Mouse (Mus musculus) hindbrain, postnatal 0 days (tissue): ENCODE results near the gene Stk4. TPM values are rescaled to one million over a fixed set of nuclear protein-coding genes. Genes with fewer than 3 reads are reported as not detected.

Experiments used
- ATAC-seq: fragments of 200-750 bp; cut with Nextera tagmentation; 2 replicates; pipeline ENCODE4 v1.8.0; 2017; ENCODE audit warnings: mild to moderate bottlenecking, moderate TSS enrichment, moderate library complexity
- DNase-seq: peaks from one replicate; pipeline ENCODE4 v3.0.0-alpha.2; 2015; ENCODE audit warnings: low spot score
- H3K27ac ChIP-seq: fragments of 300-500 bp; sonication (generic); 2 replicates; pipeline ENCODE4 v1.5.1; 2014; ENCODE audit warnings: mild to moderate bottlenecking
- H3K27me3 ChIP-seq: fragments of 300-500 bp; sonication (generic); 2 replicates; pipeline ENCODE4 v1.6.1; 2014; ENCODE audit warnings: low read length, mixed read lengths; ENCODE audit not compliant: insufficient read depth
- H3K36me3 ChIP-seq: fragments of 300-500 bp; sonication (generic); 2 replicates; pipeline ENCODE4 v1.6.1; 2014; ENCODE audit warnings: low read length, mixed read lengths; ENCODE audit not compliant: insufficient read depth
- H3K4me1 ChIP-seq: fragments of 300-500 bp; sonication (generic); 2 replicates; pipeline ENCODE4 v1.6.1; 2014; ENCODE audit warnings: antibody characterized with exemption, low read length, mixed read lengths; ENCODE audit not compliant: insufficient read depth
- H3K4me2 ChIP-seq: fragments of 300-500 bp; sonication (generic); 2 replicates; pipeline ENCODE4 v1.6.1; 2014; ENCODE audit warnings: low read depth, mild to moderate bottlenecking, low read length, moderate library complexity, mixed read lengths
- H3K4me3 ChIP-seq: fragments of 300-500 bp; sonication (generic); 2 replicates; pipeline ENCODE4 v1.5.1; 2014; ENCODE audit warnings: low read length
- H3K9ac ChIP-seq: fragments of 300-500 bp; sonication (generic); replicated peaks from 2 replicates; pipeline ENCODE4 v1.6.1; 2014; ENCODE audit warnings: mild to moderate bottlenecking, low read length, moderate library complexity, mixed read lengths
- H3K9me3 ChIP-seq: fragments of 300-500 bp; sonication (generic); 2 replicates; pipeline ENCODE4 v1.6.1; 2016; ENCODE audit warnings: low read length, mixed read lengths
- CTCF ChIP-seq: IDR thresholded peaks from 2 replicates; pipeline ENCODE4 v1.5.1; 2016; ENCODE audit warnings: antibody characterized with exemption, control low read depth, low read depth
- WGBS: fragments of 180-500 bp; shearing (Covaris S2); extraction: QIAGEN DNeasy Blood & Tissue Kit; methylation state at CpG from one replicate; pipeline ENCODE4 v1.1.7; 2014; 5-methylcytosine and 5-hydroxymethylcytosine counted together
- polyA plus RNA-seq: library from polyadenylated mRNA; unstranded; fragments of >200 nt; fragmentation: Nextera tagmentation; extraction: Ambion mirVana; gene quantifications from 2 replicates; pipeline ENCODE4 v1.2.1, GENCODE M21; 2015
- total RNA-seq: library from RNA; depleted of rRNA; stranded (reverse); fragments of >200 nt; gene quantifications from 2 replicates; pipeline ENCODE4 v1.2.3, GENCODE M21; 2014

Gene Stk4
- total and polyA plus RNA-seq, 2 experiments from 2014 or later: 13.1 to 23.9 TPM

GRCm38 (mm10) chr2:164038407-164039028, 31.6 kb upstream of the Stk4 start:
- H3K9ac ChIP-seq: no peak overlapping the region
- no peak overlapping the region for H3K4me3 ChIP-seq
- 100% methylated on average over 1 of the region's 1 CpGs for WGBS
- ATAC-seq (peak; percentile 45; the same call in 1 of the 2 replicates), DNase-seq (no peak)
- no peak overlapping the region for H3K27ac ChIP-seq
- H3K27me3 ChIP-seq: no peaks in the 10 kb centered on the region
- H3K4me1 ChIP-seq: no peaks in the 10 kb centered on the region
- no peak for TF ChIP-seq CTCF
- H3K36me3 ChIP-seq: no peaks in the 10 kb centered on the region
- no peaks in the 10 kb centered on the region for H3K9me3 ChIP-seq
- no peak overlapping the region for H3K4me2 ChIP-seq

GRCm38 (mm10) chr2:164040949-164041348, 29.2 kb upstream of the Stk4 start:
- no peak for ATAC-seq
- 88% methylated on average over 6 of the region's 6 CpGs for WGBS

GRCm38 (mm10) chr2:164041523-164041922, 28.6 kb upstream of the Stk4 start:
- no peak for TF ChIP-seq CTCF
- H3K27me3 ChIP-seq: no peaks in the 10 kb centered on the region
- no peak overlapping the region for H3K27ac ChIP-seq
- no peaks in the 10 kb centered on the region for H3K9me3 ChIP-seq
- no peak overlapping the region for H3K4me2 ChIP-seq
- WGBS: 91% methylated on average over 2 of the region's 2 CpGs
- H3K9ac ChIP-seq: no peak overlapping the region
- H3K36me3 ChIP-seq: no peaks in the 10 kb centered on the region
- DNase-seq (no peak), ATAC-seq (no peak)
- H3K4me3 ChIP-seq: no peak overlapping the region
- H3K4me1 ChIP-seq: no peaks in the 10 kb centered on the region

More at GRCm38 (mm10) chr2:164040949-164041348, 29.2 kb upstream of the Stk4 start:
- Histone ChIP-seq H3K27me3 (no peaks in the 10 kb centered on the region), H3K4me2 (no peak overlapping the region), H3K4me1 (no peaks in the 10 kb centered on the region), H3K9ac (no peak overlapping the region), H3K27ac (no peak overlapping the region), H3K36me3 (no peaks in the 10 kb centered on the region), H3K9me3 (no peaks in the 10 kb centered on the region), H3K4me3 (no peak overlapping the region)
- DNase-seq: no peak
- no peak for TF ChIP-seq CTCF

GRCm38 (mm10) chr2:164047197-164047690, 22.9 kb upstream of the Stk4 start:
- WGBS: 9% methylated on average over 16 of the region's 16 CpGs
- TF ChIP-seq CTCF: no peak
- no peaks in the 10 kb centered on the region for H3K4me1 ChIP-seq
- peak overlapping the region; percentile 27 for H3K4me3 ChIP-seq
- H3K27me3 ChIP-seq: no peaks in the 10 kb centered on the region
- DNase-seq (peak; percentile 47), ATAC-seq (peak; percentile 75)
- H3K4me2 ChIP-seq: peak overlapping the region; percentile 51
- no peak overlapping the region for H3K27ac ChIP-seq
- H3K9ac ChIP-seq: no peak overlapping the region
- H3K36me3 ChIP-seq: peaks cover 3% of the 10 kb centered on the region; the same call in 1 of the 2 replicates
- H3K9me3 ChIP-seq: no peaks in the 10 kb centered on the region

GRCm38 (mm10) chr2:164053767-164054166, 16.4 kb upstream of the Stk4 start:
- WGBS: 83% methylated on average over 8 of the region's 8 CpGs
- Histone ChIP-seq H3K9me3 (no peaks in the 10 kb centered on the region), H3K4me2 (no peak overlapping the region), H3K27me3 (no peaks in the 10 kb centered on the region), H3K4me1 (no peaks in the 10 kb centered on the region), H3K27ac (no peak overlapping the region), H3K4me3 (no peak overlapping the region), H3K36me3 (peaks cover 54% of the 10 kb centered on the region), H3K9ac (no peak overlapping the region)
- DNase-seq: no peak
- TF ChIP-seq CTCF: no peak
- ATAC-seq: no peak

GRCm38 (mm10) chr2:164054671-164055070, 15.5 kb upstream of the Stk4 start:
- WGBS: 96% methylated on average over 8 of the region's 8 CpGs
- no peak for ATAC-seq
- no peak overlapping the region for H3K4me3 ChIP-seq
- no peak overlapping the region for H3K9ac ChIP-seq
- TF ChIP-seq CTCF: no peak
- no peak for DNase-seq
- no peaks in the 10 kb centered on the region for H3K27me3 ChIP-seq
- peaks cover 63% of the 10 kb centered on the region for H3K36me3 ChIP-seq
- no peaks in the 10 kb centered on the region for H3K4me1 ChIP-seq
- no peak overlapping the region for H3K27ac ChIP-seq
- H3K4me2 ChIP-seq: no peak overlapping the region
- no peaks in the 10 kb centered on the region for H3K9me3 ChIP-seq

- H3K9ac ChIP-seq: no peak overlapping the region
- no peaks in the 10 kb centered on the region for H3K9me3 ChIP-seq
- ATAC-seq (no peak), DNase-seq (no peak)
- no peaks in the 10 kb centered on the region for H3K27me3 ChIP-seq
- TF ChIP-seq CTCF: no peak
- H3K4me2 ChIP-seq: no peak overlapping the region
- no peaks in the 10 kb centered on the region for H3K4me1 ChIP-seq
- peaks cover 71% of the 10 kb centered on the region for H3K36me3 ChIP-seq
- H3K4me3 ChIP-seq: no peak overlapping the region
- no peak overlapping the region for H3K27ac ChIP-seq
- 88% methylated on average over 8 of the region's 8 CpGs for WGBS
These were observed 10.4 kb upstream of the Stk4 start for GRCm38 (mm10) chr2:164059634-164060235.
